Mouse (Mus musculus) MEL (cell line): ENCODE results near the gene Eno4. TPM values are rescaled to one million over a fixed set of nuclear protein-coding genes. Genes with fewer than 3 reads are reported as not detected.

Experiments
- DNase-seq: peaks from one replicate; pipeline ENCODE4 v3.0.0; 2011; ENCODE audit warnings: low read depth, low spot score
- H3K27ac ChIP-seq: 2 replicates; pipeline ENCODE4 v1.5.1; 2012; ENCODE audit warnings: low read depth, mild to moderate bottlenecking, control low read depth, low read length, moderate library complexity; ENCODE audit not compliant: control insufficient read depth
- H3K27me3 ChIP-seq, 2 experiments: fragments of 150-350 bp in 1 of 2; sonication (generic) in 1 of 2; 2 replicates each; pipeline ENCODE4 v1.6.1; 2012; ENCODE audit warnings: low read length in 2 of 2, mild to moderate bottlenecking in 2 of 2, improper control_type of control experiment in 1 of 2, moderate library complexity in 1 of 2; ENCODE audit not compliant: insufficient read depth in 2 of 2, control insufficient read depth in 1 of 2
- H3K36me3 ChIP-seq, 2 experiments: 2 replicates each; pipeline ENCODE4 v1.6.1; 2012 to 2014; ENCODE audit warnings: low read length in 2 of 2, improper control_type of control experiment in 1 of 2, inconsistent platforms in 1 of 2, mild to moderate bottlenecking in 1 of 2; ENCODE audit not compliant: insufficient read depth in 2 of 2, control insufficient read depth in 1 of 2
- H3K4me1 ChIP-seq, 2 experiments: fragments of 150-350 bp in 1 of 2; sonication (generic) in 1 of 2; 2 replicates each; pipeline ENCODE4 v1.6.1; 2012; ENCODE audit warnings: low read length in 2 of 2, improper control_type of control experiment in 1 of 2, mild to moderate bottlenecking in 1 of 2; ENCODE audit not compliant: insufficient read depth in 2 of 2, control insufficient read depth in 1 of 2
- H3K4me3 ChIP-seq, 2 experiments: fragments of 150-350 bp in 1 of 2; sonication (generic) in 1 of 2; 2 replicates each; pipeline ENCODE4 v1.5.1; 2012; ENCODE audit warnings: low read depth in 2 of 2, low read length in 2 of 2, mild to moderate bottlenecking in 2 of 2, moderate library complexity in 2 of 2, control low read depth in 1 of 2, improper control_type of control experiment in 1 of 2; ENCODE audit not compliant: control insufficient read depth in 1 of 2, insufficient read depth in 1 of 2
- H3K79me2 ChIP-seq: 2 replicates; pipeline ENCODE4 v1.6.1; 2012; ENCODE audit warnings: mild to moderate bottlenecking, low read length, moderate library complexity; ENCODE audit not compliant: control insufficient read depth, poor library complexity, insufficient read depth
- H3K9ac ChIP-seq: 2 replicates; pipeline ENCODE4 v1.6.1; 2012; ENCODE audit warnings: low read depth, mild to moderate bottlenecking, control low read depth, low read length, moderate library complexity; ENCODE audit not compliant: control insufficient read depth, poor library complexity, severe bottlenecking
- H3K9me3 ChIP-seq: fragments of 150-350 bp; sonication (generic); replicated peaks from 2 replicates; pipeline ENCODE4 v1.6.1; 2012; ENCODE audit warnings: mild to moderate bottlenecking, low read length, improper control_type of control experiment, moderate library complexity; ENCODE audit not compliant: insufficient read depth
- CTCF ChIP-seq, 3 experiments: IDR thresholded peaks in 2 of 3; conservative IDR thresholded peaks in 1 of 3; 2 replicates each; pipeline ENCODE4 v1.5.1; 2011 to 2012; ENCODE audit warnings: low read length in 3 of 3, low read depth in 2 of 3, mild to moderate bottlenecking in 2 of 3, improper control_type of control experiment in 1 of 3, inconsistent platforms in 1 of 3, mixed read lengths in 1 of 3, moderate library complexity in 1 of 3; ENCODE audit not compliant: control insufficient read depth in 1 of 3, insufficient read depth in 1 of 3, poor library complexity in 1 of 3, severe bottlenecking in 1 of 3
- EP300 ChIP-seq, 2 experiments: IDR thresholded peaks; 2 replicates each; pipeline ENCODE4 v1.6.1; 2011; ENCODE audit warnings: improper control_type of control experiment in 2 of 2, low read length in 2 of 2, low read depth in 1 of 2, mild to moderate bottlenecking in 1 of 2
- ETS1 ChIP-seq: IDR thresholded peaks from 2 replicates; pipeline ENCODE4 v1.6.1; 2012; ENCODE audit warnings: low read depth, mild to moderate bottlenecking, inconsistent platforms, low read length, improper control_type of control experiment, moderate library complexity
- GATA1 ChIP-seq: IDR thresholded peaks from 2 replicates; pipeline ENCODE4 v1.6.1; 2011; ENCODE audit warnings: low read depth, low read length, improper control_type of control experiment
- JUND ChIP-seq: IDR thresholded peaks from 2 replicates; pipeline ENCODE4 v1.6.1; 2011; ENCODE audit warnings: low read depth, mild to moderate bottlenecking, improper control_type of control experiment, low read length
- MAX ChIP-seq: IDR thresholded peaks from 2 replicates; pipeline ENCODE4 v1.6.1; 2011; ENCODE audit warnings: low read length, improper control_type of control experiment
- NELFE ChIP-seq: IDR thresholded peaks from 2 replicates; pipeline ENCODE4 v1.6.1; 2011; ENCODE audit warnings: low read depth, low read length, improper control_type of control experiment
- NRF1 ChIP-seq: IDR thresholded peaks from 2 replicates; pipeline ENCODE4 v1.6.1; 2014; ENCODE audit warnings: low read depth, mild to moderate bottlenecking, inconsistent platforms, low read length, improper control_type of control experiment, moderate library complexity; ENCODE audit not compliant: poor library complexity, insufficient read depth, severe bottlenecking
- POLR2A ChIP-seq, 2 experiments: IDR thresholded peaks; 2 replicates each; pipeline ENCODE4 v1.6.1; 2011 to 2012; ENCODE audit warnings: low read length in 2 of 2, mild to moderate bottlenecking in 2 of 2, control low read depth in 1 of 2, improper control_type of control experiment in 1 of 2, low read depth in 1 of 2, moderate library complexity in 1 of 2; ENCODE audit not compliant: control insufficient read depth in 1 of 2, insufficient read depth in 1 of 2, poor library complexity in 1 of 2
- TAL1 ChIP-seq: IDR thresholded peaks from 2 replicates; pipeline ENCODE4 v1.6.1; 2012; ENCODE audit warnings: mild to moderate bottlenecking, inconsistent platforms, low read length, moderate library complexity, mixed read lengths
- TCF12 ChIP-seq: IDR thresholded peaks from 2 replicates; pipeline ENCODE4 v1.6.1; 2014; ENCODE audit warnings: low read depth, mild to moderate bottlenecking, inconsistent platforms, low read length, improper control_type of control experiment, moderate library complexity
- polyA plus RNA-seq, 2 experiments: library from polyadenylated mRNA; stranded (reverse) in 1 of 2; unstranded in 1 of 2; fragments of >175 nt in 1 of 2; fragments of >200 nt in 1 of 2; gene quantifications; 2 replicates each; pipeline versions ENCODE4 v1.2.1 to v1.2.4; 2012; ENCODE audit warnings: low replicate concordance in 2 of 2, low read depth in 1 of 2; ENCODE audit not compliant: insufficient read length in 2 of 2, insufficient read depth in 1 of 2, missing spikeins in 1 of 2
- total RNA-seq: library from RNA; depleted of rRNA; stranded (reverse); fragments of 300-350 nt; gene quantifications from 2 replicates; pipeline ENCODE4 v1.2.3, GENCODE M21; 2012

Gene Eno4
- total and polyA plus RNA-seq, 3 experiments: not detected

- TF ChIP-seq CTCF (IDR thresholded peaks at IDR 0.05 in 2 of 3, conservative IDR thresholded peaks at IDR 0.05 in 1 of 3; ENCODE audit: control insufficient read depth in 1 of 3, insufficient read depth in 1 of 3, low read depth in 2 of 3, low read length in 3 of 3, poor library complexity in 1 of 3, severe bottlenecking in 1 of 3) (no peak), NRF1 (no peak)
- Histone ChIP-seq H3K4me1 (no peaks in the 10 kb centered on the region), H3K79me2 (no peaks in the 10 kb centered on the region), H3K27ac (no peak overlapping the region), H3K9ac (no peak overlapping the region), H3K36me3 (no peaks in the 10 kb centered on the region), H3K9me3 (no peaks in the 10 kb centered on the region), H3K27me3 (no peaks in the 10 kb centered on the region), H3K4me3 (no peak overlapping the region)
- no peak for DNase-seq
These were observed 10.2 kb upstream of the Eno4 start for GRCm38 (mm10) chr19:58933062-58933461.

GRCm38 (mm10) chr19:58945959-58946358 is 2.7 kb downstream of the Eno4 start:
- H3K4me3 ChIP-seq: no peak overlapping the region
- H3K4me1 ChIP-seq: no peaks in the 10 kb centered on the region
- DNase-seq: peak; percentile 9
- H3K36me3 ChIP-seq: no peaks in the 10 kb centered on the region
- no peaks in the 10 kb centered on the region for H3K27me3 ChIP-seq
- H3K27ac ChIP-seq: no peak overlapping the region
- no peaks in the 10 kb centered on the region for H3K79me2 ChIP-seq
- no peaks in the 10 kb centered on the region for H3K9me3 ChIP-seq
- no peak overlapping the region for H3K9ac ChIP-seq
- TF ChIP-seq GATA1 (peak; percentile 51; the same call in 1 of the 2 replicates), TCF12 (peak; percentile 49), TAL1 (no peak), POLR2A (IDR thresholded peaks at IDR 0.05; ENCODE audit: control insufficient read depth in 1 of 2, insufficient read depth in 1 of 2, low read depth in 1 of 2, low read length in 2 of 2, poor library complexity in 1 of 2) (no peak), JUND (no peak), NELFE (no peak), EP300 (IDR thresholded peaks at IDR 0.05; ENCODE audit: low read depth in 1 of 2, low read length in 2 of 2) (peak in 1 of 2 experiments; percentile 52; a peak in 1 of 4 replicates)

GRCm38 (mm10) chr19:58951521-58951920 is 8.3 kb downstream of the Eno4 start:
- Histone ChIP-seq H3K27ac (no peak overlapping the region), H3K9me3 (no peaks in the 10 kb centered on the region), H3K36me3 (peaks cover 0 to 2% of the 10 kb centered on the region in 2 experiments; a peak in 1 of 4 replicates), H3K9ac (no peak overlapping the region), H3K4me3 (peak overlapping the region in 1 of 2 experiments; percentile 34; a peak in 2 of 4 replicates), H3K27me3 (no peaks in the 10 kb centered on the region), H3K4me1 (peaks cover 2 to 7% of the 10 kb centered on the region in 2 experiments; a peak in 3 of 4 replicates), H3K79me2 (no peaks in the 10 kb centered on the region)
- DNase-seq: peak; percentile 23
- TF ChIP-seq MAX: no peak
- TF ChIP-seq ETS1: peak; percentile 30; the same call in 1 of the 2 replicates
